Mouse (Mus musculus): ENCODE measurements at regions not wholly inside any gene's neighbourhood (a gene's known extent, or its start where the extent isn't known, plus 50 kb on each side); places are given as distances from the start of the nearest gene placed in this dataset.

GRCm38 (mm10) chr3:19458386-19458785 is 170.1 kb downstream of the 1700064H15Rik start:
- Histone ChIP-seq H3K9me3 (ENCODE audit: control insufficient read depth, low read length) (no peaks in the 10 kb centered on the region), H3K9ac (ENCODE audit: low read length) (no peak overlapping the region), H3K4me1 (replicated peaks; ENCODE audit: control insufficient read depth, insufficient read depth) (no peaks in the 10 kb centered on the region), H3K4me2 (replicated peaks; ENCODE audit: low read depth) (no peak overlapping the region), H3K27ac (replicated peaks) (peak overlapping the region; percentile 74), H3K27me3 (ENCODE audit: control insufficient read depth, insufficient read depth, low read length) (no peaks in the 10 kb centered on the region), H3K4me3 (ENCODE audit: low read depth, low read length) (no peak overlapping the region), H3K36me3 (ENCODE audit: control insufficient read depth, insufficient read depth, low read length) (no peaks in the 10 kb centered on the region)
- 66% methylated on average over 8 of the region's 8 CpGs for WGBS
- ATAC-seq (ENCODE audit: low FRiP score, low TSS enrichment) (no peak), DNase-seq (ENCODE audit: low spot score) (no peak)
- no peak for TF ChIP-seq CTCF (IDR thresholded peaks at IDR 0.05; ENCODE audit: low read depth)
- no peak for TF ChIP-seq EP300 (optimal IDR thresholded peaks at IDR 0.05)

- no peaks in the 10 kb centered on the region for H3K4me1 ChIP-seq (replicated peaks; ENCODE audit: control insufficient read depth, insufficient read depth)
- no peaks in the 10 kb centered on the region for H3K9me3 ChIP-seq (ENCODE audit: control insufficient read depth, low read length)
- no peak for ATAC-seq (ENCODE audit: low FRiP score, low TSS enrichment)
- H3K9ac ChIP-seq (ENCODE audit: low read length), result no peak overlapping the region
- TF ChIP-seq EP300 (optimal IDR thresholded peaks at IDR 0.05) (no peak), CTCF (IDR thresholded peaks at IDR 0.05; ENCODE audit: low read depth) (no peak)
- H3K4me3 ChIP-seq (ENCODE audit: low read depth, low read length), result no peak overlapping the region
- H3K27ac ChIP-seq (replicated peaks), result no peak overlapping the region
- WGBS, result 91% methylated on average over 2 of the region's 2 CpGs
- no peaks in the 10 kb centered on the region for H3K36me3 ChIP-seq (ENCODE audit: control insufficient read depth, insufficient read depth, low read length)
- H3K4me2 ChIP-seq (replicated peaks; ENCODE audit: low read depth), result no peak overlapping the region
- H3K27me3 ChIP-seq (ENCODE audit: control insufficient read depth, insufficient read depth, low read length), result no peaks in the 10 kb centered on the region
- DNase-seq (ENCODE audit: low spot score), result no peak
Observed at GRCm38 (mm10) chr3:19457431-19457830, 171.0 kb downstream of the 1700064H15Rik start.

GRCm38 (mm10) chr3:19455838-19456448 is 172.5 kb downstream of the 1700064H15Rik start:
- H3K9me3 ChIP-seq (ENCODE audit: control insufficient read depth, low read length), result no peaks in the 10 kb centered on the region
- no peaks in the 10 kb centered on the region for H3K4me1 ChIP-seq (replicated peaks; ENCODE audit: control insufficient read depth, insufficient read depth)
- TF ChIP-seq CTCF (IDR thresholded peaks at IDR 0.05; ENCODE audit: low read depth) (no peak), EP300 (optimal IDR thresholded peaks at IDR 0.05) (no peak)
- H3K4me2 ChIP-seq (replicated peaks; ENCODE audit: low read depth), result no peak overlapping the region
- no peaks in the 10 kb centered on the region for H3K36me3 ChIP-seq (ENCODE audit: control insufficient read depth, insufficient read depth, low read length)
- H3K9ac ChIP-seq (ENCODE audit: low read length), result no peak overlapping the region
- DNase-seq (ENCODE audit: low spot score) (no peak), ATAC-seq (ENCODE audit: low FRiP score, low TSS enrichment) (peak; percentile 47; the same call in 1 of the 2 replicates)
- peak overlapping the region; percentile 77 for H3K27ac ChIP-seq (replicated peaks)
- 63% methylated on average over 4 of the region's 4 CpGs for WGBS
- no peak overlapping the region for H3K4me3 ChIP-seq (ENCODE audit: low read depth, low read length)
- H3K27me3 ChIP-seq (ENCODE audit: control insufficient read depth, insufficient read depth, low read length), result no peaks in the 10 kb centered on the region

- Histone ChIP-seq H3K27me3 (ENCODE audit: control insufficient read depth, insufficient read depth, low read length) (no peaks in the 10 kb centered on the region), H3K36me3 (ENCODE audit: control insufficient read depth, insufficient read depth, low read length) (no peaks in the 10 kb centered on the region), H3K4me2 (replicated peaks; ENCODE audit: low read depth) (no peak overlapping the region), H3K27ac (replicated peaks) (no peak overlapping the region), H3K9ac (ENCODE audit: low read length) (no peak overlapping the region), H3K4me1 (replicated peaks; ENCODE audit: control insufficient read depth, insufficient read depth) (no peaks in the 10 kb centered on the region), H3K4me3 (ENCODE audit: low read depth, low read length) (no peak overlapping the region), H3K9me3 (ENCODE audit: control insufficient read depth, low read length) (no peaks in the 10 kb centered on the region)
- TF ChIP-seq CTCF (IDR thresholded peaks at IDR 0.05; ENCODE audit: low read depth), result no peak
- TF ChIP-seq EP300 (optimal IDR thresholded peaks at IDR 0.05), result peak; percentile 44
- ATAC-seq (ENCODE audit: low FRiP score, low TSS enrichment) (peak; percentile 98), DNase-seq (ENCODE audit: low spot score) (peak; percentile 72)
- WGBS, result 27% methylated on average over 3 of the region's 3 CpGs
Observed at GRCm38 (mm10) chr3:19451022-19451421, 177.5 kb downstream of the 1700064H15Rik start.

GRCm38 (mm10) chr3:19448931-19449330 is 179.5 kb downstream of the 1700064H15Rik start:
- Histone ChIP-seq H3K4me2 (replicated peaks; ENCODE audit: low read depth) (no peak overlapping the region), H3K27me3 (ENCODE audit: control insufficient read depth, insufficient read depth, low read length) (no peaks in the 10 kb centered on the region), H3K4me3 (ENCODE audit: low read depth, low read length) (no peak overlapping the region), H3K27ac (replicated peaks) (no peak overlapping the region), H3K9me3 (ENCODE audit: control insufficient read depth, low read length) (no peaks in the 10 kb centered on the region), H3K9ac (ENCODE audit: low read length) (no peak overlapping the region), H3K4me1 (replicated peaks; ENCODE audit: control insufficient read depth, insufficient read depth) (no peaks in the 10 kb centered on the region), H3K36me3 (ENCODE audit: control insufficient read depth, insufficient read depth, low read length) (no peaks in the 10 kb centered on the region)
- ATAC-seq (ENCODE audit: low FRiP score, low TSS enrichment) (no peak), DNase-seq (ENCODE audit: low spot score) (no peak)
- TF ChIP-seq CTCF (IDR thresholded peaks at IDR 0.05; ENCODE audit: low read depth), result no peak
- 81% methylated on average over 3 of the region's 3 CpGs for WGBS

GRCm38 (mm10) chr3:19448192-19448591 is 180.3 kb downstream of the 1700064H15Rik start:
- no peaks in the 10 kb centered on the region for H3K9me3 ChIP-seq (ENCODE audit: control insufficient read depth, low read length)
- no peak overlapping the region for H3K9ac ChIP-seq (ENCODE audit: low read length)
- H3K27me3 ChIP-seq (ENCODE audit: control insufficient read depth, insufficient read depth, low read length), result no peaks in the 10 kb centered on the region
- no peaks in the 10 kb centered on the region for H3K4me1 ChIP-seq (replicated peaks; ENCODE audit: control insufficient read depth, insufficient read depth)
- TF ChIP-seq CTCF (IDR thresholded peaks at IDR 0.05; ENCODE audit: low read depth), result no peak
- no peak for TF ChIP-seq EP300 (optimal IDR thresholded peaks at IDR 0.05)
- DNase-seq (ENCODE audit: low spot score) (no peak), ATAC-seq (ENCODE audit: low FRiP score, low TSS enrichment) (no peak)
- H3K36me3 ChIP-seq (ENCODE audit: control insufficient read depth, insufficient read depth, low read length), result no peaks in the 10 kb centered on the region
- no peak overlapping the region for H3K27ac ChIP-seq (replicated peaks)
- 67% methylated on average over 2 of the region's 2 CpGs for WGBS
- no peak overlapping the region for H3K4me3 ChIP-seq (ENCODE audit: low read depth, low read length)
- no peak overlapping the region for H3K4me2 ChIP-seq (replicated peaks; ENCODE audit: low read depth)

All from stomach, postnatal 0 days (tissue).